Mouse (Mus musculus) urinary bladder, postnatal 25 days (tissue): ENCODE results near the gene Lig1.

Experiments
- DNase-seq: peaks from one replicate; pipeline ENCODE4 v3.0.0; 2022; ENCODE audit warnings: low spot score

The Lig1 gene

DNA sequence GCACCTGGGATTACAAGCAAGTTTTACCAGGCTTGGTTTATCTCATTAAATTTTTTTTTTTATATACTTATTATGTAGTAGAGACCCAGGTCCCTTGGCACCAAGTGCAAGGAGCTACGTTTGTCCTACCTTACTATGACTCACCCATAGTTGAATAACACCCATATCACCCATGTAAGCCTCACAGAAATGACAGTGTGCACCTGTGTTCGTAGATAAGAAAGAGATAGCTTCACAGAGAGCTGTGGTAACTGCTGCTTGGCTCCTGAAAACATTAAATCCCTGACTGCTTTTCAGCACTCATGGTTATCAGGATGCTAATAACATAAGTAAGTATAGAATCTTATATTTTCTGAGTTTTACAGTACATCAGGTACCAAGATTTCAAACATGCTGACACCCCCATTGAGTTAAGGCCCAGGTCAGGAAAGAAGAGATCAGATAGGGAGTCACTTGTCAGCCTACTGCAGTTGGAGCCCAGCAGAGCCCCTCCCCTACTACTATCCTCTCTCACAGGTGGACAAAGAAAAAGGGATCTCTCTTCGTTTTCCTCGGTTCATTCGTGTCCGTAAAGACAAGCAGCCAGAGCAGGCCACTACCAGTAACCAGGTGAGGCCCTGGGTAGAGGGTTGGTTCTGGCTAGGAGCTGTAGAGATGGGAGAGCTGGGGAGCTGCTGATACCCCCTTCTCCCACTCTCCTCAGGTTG, 33.6 kb downstream of the Lig1 start:
- no peak for DNase-seq

DNA sequence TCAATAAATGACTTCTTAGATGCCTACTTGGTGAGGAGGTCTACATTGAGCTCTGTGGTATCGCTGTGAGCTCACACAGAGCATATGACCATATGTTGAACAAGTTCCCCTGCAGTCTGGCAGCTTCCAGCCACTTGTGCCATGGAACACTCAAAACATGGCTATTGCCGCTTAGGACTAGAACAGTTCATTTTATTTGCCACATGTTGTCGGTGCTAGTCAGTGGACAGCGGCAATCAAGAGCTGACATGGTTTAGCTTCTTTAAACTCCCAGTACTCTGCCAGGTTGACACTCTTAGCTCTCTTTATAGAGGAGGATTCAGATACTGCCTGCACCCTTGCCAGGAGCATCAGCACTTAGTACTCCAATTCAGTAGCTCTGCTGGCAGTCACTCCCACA, 34.3 kb downstream of the Lig1 start:
- DNase-seq: no peak

DNA sequence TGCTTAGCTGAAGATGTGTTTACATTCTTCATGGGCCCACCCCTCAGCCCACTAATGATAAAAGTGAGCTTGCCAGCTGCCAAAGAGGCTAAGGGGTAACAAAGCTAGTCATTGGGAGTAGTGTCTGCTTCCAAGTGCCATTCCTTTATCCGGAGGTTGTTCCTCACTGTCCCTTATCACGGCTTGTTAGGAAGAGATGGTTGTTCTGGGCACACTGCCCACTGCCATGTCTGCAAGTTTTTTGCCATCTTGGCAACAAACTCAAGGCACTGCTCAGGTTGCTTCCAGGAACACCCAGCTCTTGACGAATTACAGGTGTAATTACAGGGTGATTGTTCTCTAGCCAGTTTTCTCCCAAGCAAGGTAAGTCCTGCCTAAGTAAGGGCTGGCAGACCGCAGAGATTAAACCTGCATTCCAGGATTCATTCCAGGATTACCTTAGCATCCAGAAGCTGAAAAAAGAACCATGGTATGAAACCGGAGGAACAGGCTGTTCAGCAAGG, 37.1 kb downstream of the Lig1 start:
- DNase-seq: no peak

DNA sequence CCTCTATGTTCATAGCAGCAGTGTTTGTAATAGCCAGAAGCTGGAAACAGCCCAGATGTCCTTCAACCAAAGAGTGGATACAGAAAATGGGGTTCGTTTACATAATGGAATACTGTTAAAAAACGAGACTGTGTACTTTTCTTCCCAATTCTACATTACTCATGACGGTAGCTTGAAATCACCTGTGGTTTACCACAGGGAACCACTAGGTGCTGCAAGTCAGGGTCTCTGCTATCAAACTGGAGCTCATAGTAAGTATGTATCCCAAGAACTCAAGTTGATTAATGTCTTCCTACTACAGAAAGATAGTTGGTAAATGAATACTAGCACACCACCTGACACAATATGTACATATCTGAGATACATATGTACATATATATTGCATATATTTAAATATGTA, 44.3 kb downstream of the Lig1 start:
- no peak for DNase-seq

DNA sequence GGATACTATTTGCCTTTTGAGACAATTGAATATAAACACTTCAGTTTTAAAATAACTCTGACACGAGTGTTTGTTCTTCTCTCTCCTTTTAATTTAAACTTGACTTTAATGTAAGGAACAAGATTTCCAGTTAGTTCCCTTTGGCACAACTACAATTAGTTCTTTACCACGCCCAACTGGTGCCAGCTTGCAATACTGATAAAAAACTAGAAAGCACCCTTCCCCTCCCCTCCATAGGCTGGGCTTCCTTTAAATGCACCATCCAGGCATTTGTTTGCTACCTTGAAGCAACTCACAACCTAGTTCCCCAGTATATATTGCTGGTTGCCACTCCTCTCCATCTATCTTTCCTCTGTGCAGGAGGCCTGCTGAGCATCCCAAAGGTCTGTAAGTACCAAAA, 47.2 kb downstream of the Lig1 start, which contains the start of gene Pla2g4c:
Gene Pla2g4c, plus strand, starts transcription at position 340 of the 400 bp plus-strand sequence.
- DNase-seq: no peak

DNA sequence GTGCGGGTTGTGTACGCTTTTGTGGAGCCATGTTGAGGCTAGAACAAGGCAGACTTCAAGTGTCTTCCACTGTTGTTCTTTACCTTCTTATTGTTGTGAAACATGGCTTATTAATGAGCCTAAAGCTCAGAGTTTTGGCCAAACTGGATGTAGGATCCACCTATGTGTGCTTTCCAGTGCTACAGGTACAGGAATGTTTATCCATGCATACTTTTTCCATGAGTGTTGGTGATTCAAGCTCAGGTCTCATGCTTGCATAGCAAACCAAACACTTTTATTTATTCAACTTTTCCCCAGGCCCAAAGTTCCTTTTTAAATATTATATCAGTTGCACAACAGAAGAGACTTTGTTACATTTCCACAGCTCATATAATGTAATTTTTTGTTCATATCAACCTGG, 53.5 kb downstream of the Lig1 start:
- no peak for DNase-seq

DNA sequence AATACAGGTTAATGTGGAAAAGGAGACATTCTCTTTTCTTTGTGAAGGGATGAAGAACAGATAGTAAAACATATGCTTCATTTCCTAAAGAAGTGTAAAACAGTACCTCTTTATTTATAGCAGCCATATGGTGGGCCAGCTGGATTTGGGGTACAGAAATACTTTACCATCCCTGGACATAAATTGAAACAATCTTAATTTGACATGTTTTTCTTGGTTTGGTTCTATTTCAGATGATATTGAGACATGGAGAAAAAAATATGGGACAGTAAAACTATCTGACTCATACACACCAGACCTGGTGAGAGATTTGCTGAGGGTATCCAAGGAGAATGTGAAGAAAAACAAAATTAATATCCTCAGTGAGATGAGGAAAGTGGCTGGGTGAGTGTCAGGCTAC, 78.9 kb downstream of the Lig1 start:
- no peak for DNase-seq
